Mouse (Mus musculus): ENCODE results near the gene Trpm6.

- TF ChIP-seq POLR2A (IDR thresholded peaks at IDR 0.05; ENCODE audit: insufficient read depth, low read depth, low read length) = no peak
- TF ChIP-seq CTCF (IDR thresholded peaks at IDR 0.05) = peak; percentile 44
These were observed 123.2 kb downstream of the Trpm6 start for GRCm38 (mm10) chr19:18872792-18873569.

All from heart, adult 2 months (tissue).